Mouse (Mus musculus): ENCODE measurements at regions not wholly inside any gene's neighbourhood (a gene's known extent, or its start where the extent isn't known, plus 50 kb on each side); places are given as distances from the start of the nearest gene placed in this dataset.
A peak's percentile ranks its signal among the peaks of the same experiment; 100 is the strongest.

- WGBS, result 68% methylated on average over 4 of the region's 4 CpGs
- Histone ChIP-seq H3K27me3 (replicated peaks) (no peaks in the 10 kb centered on the region), H3K4me2 (no peak overlapping the region), H3K4me1 (replicated peaks) (peaks cover 8% of the 10 kb centered on the region), H3K36me3 (no peaks in the 10 kb centered on the region), H3K4me3 (no peak overlapping the region), H3K9ac (no peak overlapping the region), H3K27ac (ENCODE audit: poor library complexity, severe bottlenecking) (no peak overlapping the region), H3K9me3 (replicated peaks) (no peaks in the 10 kb centered on the region)
- no peak for ATAC-seq (ENCODE audit: insufficient number of reproducible peaks, low FRiP score)
Observed at GRCm38 (mm10) chr1:151092035-151092434, 90.3 kb upstream of the Gm47985 start.

- peaks cover 8% of the 10 kb centered on the region for H3K4me1 ChIP-seq (replicated peaks)
- no peak overlapping the region for H3K9ac ChIP-seq
- H3K4me2 ChIP-seq, result peak overlapping the region; percentile 64
- no peak for ATAC-seq (ENCODE audit: insufficient number of reproducible peaks, low FRiP score)
- H3K27ac ChIP-seq (ENCODE audit: poor library complexity, severe bottlenecking), result peak overlapping the region; percentile 48
- no peaks in the 10 kb centered on the region for H3K36me3 ChIP-seq
- 73% methylated on average over 10 of the region's 10 CpGs for WGBS
- H3K9me3 ChIP-seq (replicated peaks), result no peaks in the 10 kb centered on the region
- H3K4me3 ChIP-seq, result peak overlapping the region; percentile 14; the same call in 1 of the 2 replicates
- H3K27me3 ChIP-seq (replicated peaks), result no peaks in the 10 kb centered on the region
Observed at GRCm38 (mm10) chr1:151095344-151096050, 86.8 kb upstream of the Gm47985 start.

GRCm38 (mm10) chr1:151096079-151096478 lies 86.3 kb upstream of the Gm47985 start:
- H3K4me2 ChIP-seq, result peak overlapping the region; percentile 64
- H3K4me3 ChIP-seq, result peak overlapping the region; percentile 14; the same call in 1 of the 2 replicates
- no peaks in the 10 kb centered on the region for H3K9me3 ChIP-seq (replicated peaks)
- H3K36me3 ChIP-seq, result no peaks in the 10 kb centered on the region
- peaks cover 8% of the 10 kb centered on the region for H3K4me1 ChIP-seq (replicated peaks)
- WGBS, result 9% methylated on average over 9 of the region's 9 CpGs
- H3K27me3 ChIP-seq (replicated peaks), result no peaks in the 10 kb centered on the region
- no peak overlapping the region for H3K9ac ChIP-seq
- ATAC-seq (ENCODE audit: insufficient number of reproducible peaks, low FRiP score), result peak; percentile 90
- peak overlapping the region; percentile 48 for H3K27ac ChIP-seq (ENCODE audit: poor library complexity, severe bottlenecking)

GRCm38 (mm10) chr1:151097506-151097905 lies 84.8 kb upstream of the Gm47985 start:
- ATAC-seq (ENCODE audit: insufficient number of reproducible peaks, low FRiP score), result no peak
- WGBS, result 86% methylated on average over 1 of the region's 1 CpGs
- Histone ChIP-seq H3K9ac (no peak overlapping the region), H3K4me2 (no peak overlapping the region), H3K4me3 (no peak overlapping the region), H3K4me1 (replicated peaks) (peaks cover 11% of the 10 kb centered on the region), H3K36me3 (no peaks in the 10 kb centered on the region), H3K27ac (ENCODE audit: poor library complexity, severe bottlenecking) (no peak overlapping the region), H3K9me3 (replicated peaks) (no peaks in the 10 kb centered on the region), H3K27me3 (replicated peaks) (no peaks in the 10 kb centered on the region)

- H3K4me1 ChIP-seq (replicated peaks), result peaks cover 21% of the 10 kb centered on the region
- no peak overlapping the region for H3K27ac ChIP-seq (ENCODE audit: poor library complexity, severe bottlenecking)
- H3K9me3 ChIP-seq (replicated peaks), result no peaks in the 10 kb centered on the region
- WGBS, result 75% methylated on average over 1 of the region's 1 CpGs
- no peak overlapping the region for H3K4me3 ChIP-seq
- H3K4me2 ChIP-seq, result no peak overlapping the region
- no peak overlapping the region for H3K9ac ChIP-seq
- H3K36me3 ChIP-seq, result no peaks in the 10 kb centered on the region
- ATAC-seq (ENCODE audit: insufficient number of reproducible peaks, low FRiP score), result no peak
- H3K27me3 ChIP-seq (replicated peaks), result no peaks in the 10 kb centered on the region
Observed at GRCm38 (mm10) chr1:151098763-151099162, 83.6 kb upstream of the Gm47985 start.

DNA sequence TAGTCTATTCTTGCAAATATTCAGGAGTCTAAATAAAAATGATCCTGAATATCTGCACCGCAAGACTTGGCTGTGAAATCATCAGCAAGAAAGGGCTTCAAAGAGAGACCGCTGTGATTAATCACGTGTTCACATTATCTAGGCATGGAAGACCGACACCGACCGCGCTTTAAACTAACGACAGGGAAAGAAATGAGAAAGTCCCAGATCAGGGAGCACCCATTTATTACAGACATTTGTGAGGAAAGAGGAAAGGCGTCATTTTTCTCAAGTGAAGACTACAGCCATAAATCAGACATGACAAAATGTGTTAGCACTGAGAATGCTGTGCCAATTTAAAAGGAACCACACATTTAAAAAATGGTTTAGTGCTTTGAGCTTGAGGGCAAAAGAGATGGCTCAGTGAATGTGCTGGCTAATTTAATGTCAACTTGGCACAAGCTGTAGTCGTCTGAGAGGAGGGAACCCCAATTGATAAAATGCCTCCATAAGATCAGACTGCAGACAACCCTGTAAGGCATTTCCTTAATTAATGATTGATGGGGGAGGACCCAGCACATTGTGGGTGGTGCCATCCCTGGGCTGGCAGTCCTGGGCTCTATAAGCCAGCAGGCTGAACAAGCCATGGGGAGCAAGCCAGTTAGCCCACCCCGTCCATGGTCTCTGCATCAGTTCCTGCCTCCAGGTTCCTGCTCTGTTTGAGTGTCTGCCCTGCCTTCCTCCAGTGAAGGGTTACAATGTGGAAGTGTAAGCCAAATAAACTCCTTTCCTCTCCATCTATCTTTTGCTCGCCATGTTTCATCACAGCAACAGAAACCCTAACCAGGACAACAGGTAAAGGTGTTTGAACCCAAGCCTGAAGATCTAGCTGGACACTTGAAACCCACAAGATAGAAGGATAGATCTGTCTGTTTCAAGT lies 81.5 kb upstream of the Gm47985 start:
- Histone ChIP-seq H3K27ac (ENCODE audit: poor library complexity, severe bottlenecking) (no peak overlapping the region), H3K4me3 (no peak overlapping the region), H3K4me1 (replicated peaks) (peaks cover 20% of the 10 kb centered on the region), H3K9ac (no peak overlapping the region), H3K27me3 (replicated peaks) (no peaks in the 10 kb centered on the region), H3K4me2 (no peak overlapping the region), H3K9me3 (replicated peaks) (no peaks in the 10 kb centered on the region), H3K36me3 (no peaks in the 10 kb centered on the region)
- WGBS, result 80% methylated on average over 12 of the region's 12 CpGs
- ATAC-seq (ENCODE audit: insufficient number of reproducible peaks, low FRiP score), result peak; percentile 27; the same call in 1 of the 2 replicates

GRCm38 (mm10) chr1:151101516-151101915 lies 80.8 kb upstream of the Gm47985 start:
- WGBS, result 75% methylated on average over 1 of the region's 1 CpGs
- Histone ChIP-seq H3K36me3 (no peaks in the 10 kb centered on the region), H3K27me3 (replicated peaks) (no peaks in the 10 kb centered on the region), H3K27ac (ENCODE audit: poor library complexity, severe bottlenecking) (no peak overlapping the region), H3K9ac (no peak overlapping the region), H3K9me3 (replicated peaks) (no peaks in the 10 kb centered on the region), H3K4me2 (no peak overlapping the region), H3K4me1 (replicated peaks) (peaks cover 15% of the 10 kb centered on the region), H3K4me3 (no peak overlapping the region)
- peak; percentile 87 for ATAC-seq (ENCODE audit: insufficient number of reproducible peaks, low FRiP score)

DNA sequence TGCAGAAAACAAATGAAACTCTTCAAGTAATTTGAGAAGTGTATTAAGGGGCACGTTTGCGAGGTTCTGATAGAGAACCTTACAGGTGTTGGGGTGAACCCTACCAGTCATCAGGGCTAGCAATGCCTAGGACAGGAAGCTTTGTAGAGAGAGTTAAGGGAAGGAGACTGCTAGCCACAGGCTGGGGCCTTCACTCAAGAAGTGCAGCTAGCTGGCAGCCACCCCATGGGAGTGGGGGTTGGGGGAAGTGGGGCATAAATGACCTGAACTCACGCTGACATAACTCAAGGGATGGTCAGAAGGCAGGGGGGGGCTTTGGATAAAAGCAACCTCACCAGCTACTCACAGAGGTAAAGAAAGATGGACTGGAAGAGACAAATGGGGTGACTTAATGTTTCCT lies 80.3 kb upstream of the Gm47985 start:
- Histone ChIP-seq H3K9me3 (replicated peaks) (no peaks in the 10 kb centered on the region), H3K4me2 (no peak overlapping the region), H3K4me1 (replicated peaks) (peaks cover 15% of the 10 kb centered on the region), H3K36me3 (no peaks in the 10 kb centered on the region), H3K4me3 (no peak overlapping the region), H3K27ac (ENCODE audit: poor library complexity, severe bottlenecking) (no peak overlapping the region), H3K27me3 (replicated peaks) (no peaks in the 10 kb centered on the region), H3K9ac (no peak overlapping the region)
- WGBS, result 72% methylated on average over 3 of the region's 3 CpGs
- ATAC-seq (ENCODE audit: insufficient number of reproducible peaks, low FRiP score), result no peak; the same call in 1 of the 2 replicates

- WGBS, result 83% methylated on average over 16 of the region's 16 CpGs
- peak overlapping the region; percentile 48 for H3K27ac ChIP-seq (ENCODE audit: poor library complexity, severe bottlenecking)
- H3K9me3 ChIP-seq (replicated peaks), result no peaks in the 10 kb centered on the region
- H3K4me2 ChIP-seq, result no peak overlapping the region
- H3K4me1 ChIP-seq (replicated peaks), result peaks cover 15% of the 10 kb centered on the region
- H3K9ac ChIP-seq, result no peak overlapping the region
- H3K4me3 ChIP-seq, result no peak overlapping the region
- H3K36me3 ChIP-seq, result no peaks in the 10 kb centered on the region
- no peak for ATAC-seq (ENCODE audit: insufficient number of reproducible peaks, low FRiP score)
- no peaks in the 10 kb centered on the region for H3K27me3 ChIP-seq (replicated peaks)
Observed at GRCm38 (mm10) chr1:151102646-151103391, 79.5 kb upstream of the Gm47985 start.

DNA sequence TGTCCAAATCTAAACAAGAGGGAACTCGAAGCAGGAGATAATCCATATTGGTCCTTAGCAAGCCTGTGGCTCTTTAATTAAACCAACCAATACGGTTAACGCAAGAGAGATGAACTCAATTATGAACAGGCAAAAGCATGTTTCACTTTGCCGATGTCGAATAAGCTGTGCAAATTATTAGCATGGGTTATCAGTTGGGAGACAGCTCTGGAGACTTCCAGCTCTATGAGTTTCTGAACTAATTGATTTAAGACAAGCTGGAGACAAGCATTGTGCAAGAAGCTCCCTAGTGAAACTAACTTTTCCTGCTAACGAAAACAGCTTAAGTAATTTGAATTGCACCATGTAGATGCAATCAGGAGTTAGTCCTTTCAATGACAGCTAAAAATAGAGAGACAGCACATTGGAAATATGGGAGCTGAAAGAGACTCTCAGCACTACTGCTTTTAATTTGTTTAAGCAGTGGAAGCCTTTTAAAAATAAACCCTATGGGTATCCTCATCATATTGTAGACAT lies 78.8 kb upstream of the Gm47985 start:
- no peaks in the 10 kb centered on the region for H3K9me3 ChIP-seq (replicated peaks)
- no peaks in the 10 kb centered on the region for H3K27me3 ChIP-seq (replicated peaks)
- H3K4me2 ChIP-seq, result no peak overlapping the region
- H3K36me3 ChIP-seq, result no peaks in the 10 kb centered on the region
- WGBS, result 67% methylated on average over 6 of the region's 6 CpGs
- H3K4me1 ChIP-seq (replicated peaks), result peaks cover 15% of the 10 kb centered on the region
- H3K9ac ChIP-seq, result no peak overlapping the region
- H3K4me3 ChIP-seq, result no peak overlapping the region
- H3K27ac ChIP-seq (ENCODE audit: poor library complexity, severe bottlenecking), result peak overlapping the region; percentile 48
- no peak for ATAC-seq (ENCODE audit: insufficient number of reproducible peaks, low FRiP score)

DNA sequence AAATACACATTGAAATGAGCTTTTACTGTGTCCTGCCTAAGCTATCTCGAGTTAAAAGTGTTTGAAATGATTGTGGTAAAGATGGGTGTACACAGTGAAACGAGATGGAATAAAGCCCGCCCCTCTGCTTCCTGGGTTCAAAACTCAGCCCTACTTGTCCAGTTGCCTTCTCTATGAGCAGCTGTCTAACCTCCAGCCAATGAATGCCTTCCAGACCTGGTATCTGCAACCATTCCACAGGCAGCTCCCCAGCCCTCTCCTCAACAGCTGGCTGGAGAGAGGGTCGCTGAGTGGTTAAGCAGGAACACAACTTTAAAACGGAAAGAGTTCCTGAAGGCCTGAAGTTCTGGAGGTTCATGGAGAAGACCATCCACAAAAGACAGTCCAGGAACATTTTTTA lies 78.0 kb upstream of the Gm47985 start:
- WGBS, result 85% methylated on average over 5 of the region's 5 CpGs
- H3K36me3 ChIP-seq, result no peaks in the 10 kb centered on the region
- ATAC-seq (ENCODE audit: insufficient number of reproducible peaks, low FRiP score), result no peak
- H3K9me3 ChIP-seq (replicated peaks), result no peaks in the 10 kb centered on the region
- H3K27ac ChIP-seq (ENCODE audit: poor library complexity, severe bottlenecking), result no peak overlapping the region
- no peak overlapping the region for H3K4me2 ChIP-seq
- no peaks in the 10 kb centered on the region for H3K27me3 ChIP-seq (replicated peaks)
- H3K9ac ChIP-seq, result no peak overlapping the region
- peaks cover 15% of the 10 kb centered on the region for H3K4me1 ChIP-seq (replicated peaks)
- no peak overlapping the region for H3K4me3 ChIP-seq
